Mouse (Mus musculus) mammary gland, adult 2 months (tissue): ENCODE data around the gene Ripply2. TPM values are rescaled to one million over a fixed set of nuclear protein-coding genes. Genes with fewer than 3 reads are reported as not detected.

Experiments used
- polyA plus RNA-seq: library from polyadenylated mRNA; depleted of rRNA; stranded (reverse); fragments of >200 nt; gene quantifications from 2 replicates; pipeline ENCODE4 v1.2.3, GENCODE M21; 2012; ENCODE audit warnings: low replicate concordance; rRNA removed

Gene Ripply2
- not detected in 2 replicates for polyA plus RNA-seq

DNA sequence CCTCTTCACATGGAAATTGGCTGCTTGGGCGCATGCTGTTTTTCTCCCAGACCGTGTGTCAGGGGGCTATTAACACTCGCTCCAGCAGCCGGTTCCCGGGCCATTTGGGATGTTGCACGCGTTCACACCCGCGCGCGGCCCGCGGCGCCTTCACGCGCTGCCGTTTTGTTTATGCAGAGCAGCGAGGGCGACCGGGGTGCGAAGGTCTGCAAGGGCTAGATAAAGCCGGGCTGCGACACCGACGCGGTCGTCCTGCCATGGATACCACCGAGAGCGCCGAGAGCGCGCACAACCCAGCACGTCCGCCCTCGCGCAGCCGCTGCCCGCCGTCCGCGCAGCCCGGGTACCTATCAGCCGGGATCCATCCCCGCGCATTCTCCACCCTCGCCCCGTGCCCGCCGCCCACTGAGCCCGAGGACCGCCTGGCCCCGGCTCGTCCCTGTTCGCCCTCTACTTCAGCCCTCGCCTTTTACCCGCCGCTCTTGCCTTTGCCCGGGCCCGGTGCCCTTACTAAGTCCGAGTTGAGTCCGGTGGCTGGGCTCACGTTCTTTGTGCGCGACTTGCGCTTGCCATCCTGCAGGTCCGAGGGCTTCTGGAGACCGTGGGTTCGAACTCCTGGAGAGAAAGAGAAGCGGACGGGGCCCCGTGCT, at the start of gene Ripply2:
TSS of gene Ripply2 (plus strand) at position 250 of the 650 bp plus-strand sequence.

DNA sequence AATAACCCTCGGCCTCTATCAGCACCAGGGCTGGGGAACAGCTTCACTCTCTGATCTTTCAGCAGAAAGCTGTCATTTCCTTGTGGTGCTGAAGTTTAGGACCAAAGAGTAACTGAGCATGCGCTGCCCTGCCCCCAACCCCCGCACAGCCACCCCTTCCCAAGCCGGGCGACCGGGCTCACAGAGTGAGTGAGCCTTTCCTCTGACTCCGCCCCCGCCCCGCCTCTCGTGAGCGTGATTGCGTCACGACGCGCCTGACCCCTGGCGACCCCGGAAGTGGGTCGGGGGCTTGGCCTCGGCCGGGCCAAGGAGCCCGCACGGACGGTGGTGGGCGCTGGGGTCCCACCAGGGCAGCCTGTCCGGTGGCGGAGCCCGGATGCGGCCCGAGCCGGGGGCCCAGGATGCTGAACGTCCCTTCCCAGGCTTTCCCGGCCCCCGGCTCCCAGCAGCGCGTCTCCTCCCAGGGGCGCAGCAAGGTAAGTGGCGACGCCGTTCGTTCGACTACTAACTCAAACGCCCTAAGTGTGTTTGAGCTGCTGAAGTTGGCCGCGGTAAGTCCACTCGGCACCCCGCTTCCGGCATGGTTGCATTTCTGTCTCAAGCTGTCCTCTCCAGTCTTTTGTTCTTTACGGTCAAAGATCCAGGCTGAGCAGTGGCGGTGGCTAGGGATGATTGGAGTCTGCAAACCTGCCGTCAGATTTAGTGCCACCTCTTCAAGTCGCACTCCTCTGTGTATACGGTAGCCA, 6.6 kb downstream of the Ripply2 start, which contains the start of gene Cyb5r4:
TSS of gene Cyb5r4 (plus strand) at position 237 of the 746 bp plus-strand sequence.

Other genes with a start within 250 kb of the Ripply2 start
- gene Snap91, start 134.9 kb upstream of the Ripply2 start, polyA plus RNA-seq, result 0.25 and 0.29 TPM in 2 replicates
- gene Cyb5r4, start 6.5 kb downstream of the Ripply2 start, polyA plus RNA-seq, result 7.0 and 9.4 TPM in 2 replicates
- 0.09 and 0.14 TPM in 2 replicates for gene Mrap2, start 128.8 kb downstream of the Ripply2 start, polyA plus RNA-seq
- gene Cep162, start 240.0 kb downstream of the Ripply2 start, polyA plus RNA-seq, result 1.3 and 1.7 TPM in 2 replicates